ENCODE assay signal across 7 mouse cellular contexts in the genomic region with DNA sequence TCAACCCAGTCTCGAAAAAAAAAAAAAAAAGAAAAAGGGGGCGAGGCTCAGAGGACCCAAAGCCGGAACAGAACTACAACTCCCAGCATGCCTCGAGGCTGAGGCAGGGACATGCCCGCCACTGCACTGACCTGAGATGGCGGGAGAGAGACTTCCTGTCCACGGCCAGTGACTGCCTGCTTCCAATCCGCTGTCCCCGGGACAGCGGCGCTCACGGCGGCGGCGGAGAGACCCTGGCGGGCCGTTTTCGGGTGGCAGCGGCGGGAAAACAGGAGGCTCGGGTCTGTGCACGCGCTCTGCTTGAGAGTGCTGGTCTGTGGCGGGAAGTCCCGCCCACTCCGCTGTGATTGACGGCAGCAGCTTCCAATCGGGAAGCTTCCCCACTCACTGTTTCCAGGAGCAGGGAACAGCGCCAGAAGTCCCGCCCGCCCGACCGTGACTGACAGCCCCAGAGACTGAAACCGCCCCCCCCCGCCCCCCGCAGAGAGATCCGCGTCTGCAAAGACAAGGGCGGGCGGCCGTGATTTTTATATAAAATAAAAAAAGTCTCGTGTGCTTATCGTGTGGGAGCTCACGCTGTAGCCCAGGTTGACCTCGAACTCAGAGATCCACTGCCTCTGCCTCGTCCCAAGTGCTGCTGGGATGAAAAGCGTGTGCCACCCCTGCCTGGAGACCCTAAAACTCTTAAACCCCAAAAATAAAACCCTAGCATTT. TPM values are rescaled to one million over a fixed set of nuclear protein-coding genes. Genes with fewer than 3 reads are reported as not detected.
DNase-seq lines count a peak whose midpoint lies in the region; ATAC-seq lines count a peak whose summit lies in the region.

No protein-coding gene starts in this region.

- no peaks in the 10 kb centered on the region for H3K27me3 ChIP-seq in intestine, embryonic 15.5 days (replicated peaks)
- H3K27me3 ChIP-seq in midbrain, embryonic 10.5 days (ENCODE audit: low read depth, poor library complexity, severe bottlenecking): no peaks in the 10 kb centered on the region

- H3K36me3 ChIP-seq in intestine, embryonic 15.5 days: no peaks in the 10 kb centered on the region
- no peaks in the 10 kb centered on the region for H3K36me3 ChIP-seq in midbrain, embryonic 10.5 days

- H3K4me1 ChIP-seq in intestine, embryonic 15.5 days (replicated peaks): no peaks in the 10 kb centered on the region
- H3K4me1 ChIP-seq in midbrain, embryonic 10.5 days: peaks cover 5% of the 10 kb centered on the region

- intact Hi-C loops in gastrocnemius, postnatal 36 days (cut with DNase I): no loop called here
- intact Hi-C loops in left cerebral cortex, postnatal 25 days (cut with DNase I): loop anchor here (1.0 kb wide), 1 partner anchor 33 kb away; a partner anchor contains a TSS

- peak; percentile 99 for ATAC-seq in intestine, embryonic 15.5 days

- 0% methylated on average over 47 of the region's 47 CpGs for WGBS in intestine, embryonic 15.5 days
- under 1% methylated on average over 47 of the region's 47 CpGs for WGBS in midbrain, embryonic 10.5 days

- H3K4me3 ChIP-seq in intestine, embryonic 15.5 days (replicated peaks): peak overlapping the region; percentile 83
- H3K4me3 ChIP-seq in midbrain, embryonic 10.5 days: peak overlapping the region; percentile 77

- H3K9me3 ChIP-seq in intestine, embryonic 15.5 days: no peaks in the 10 kb centered on the region
- H3K9me3 ChIP-seq in midbrain, embryonic 10.5 days (replicated peaks): no peaks in the 10 kb centered on the region

- H3K9ac ChIP-seq in intestine, embryonic 15.5 days: peak overlapping the region; percentile 93

- peak overlapping the region; percentile 96 for H3K27ac ChIP-seq in intestine, embryonic 15.5 days
- H3K27ac ChIP-seq in midbrain, embryonic 10.5 days (replicated peaks): peak overlapping the region; percentile 97

- peak; percentile 98 for DNase-seq in adrenal gland, adult 2 months
- peak; percentile 91 for DNase-seq in embryo, embryonic 11.5 days (ENCODE audit: low read depth, low spot score)
- DNase-seq in gastrocnemius, postnatal 36 days: peak; percentile 98 to 100
- peak; percentile 99 for DNase-seq in left cerebral cortex, postnatal 25 days (ENCODE audit: low spot score in 2 of 2)
- DNase-seq in midbrain, embryonic 10.5 days (ENCODE audit: low spot score): peak; percentile 96
- peak; percentile 100 for DNase-seq in right cerebral cortex, postnatal 4 days

- H3K4me2 ChIP-seq in intestine, embryonic 15.5 days (replicated peaks): peak overlapping the region; percentile 73

RNA-seq across cellular contexts. Expression of a gene that starts 33.1 kb away (rescaled TPM):
- 100 to 1,000 TPM; 118 to 121 TPM for total RNA-seq in adrenal gland, adult 2 months (2021)
- 28.8 and 33.5 TPM in 2 replicates for polyA plus RNA-seq in adrenal gland, adult 2 months (2012; rRNA removed)
- 10 to 100 TPM; 70.1 to 72.1 TPM for total RNA-seq in gastrocnemius, postnatal 36 days (2021)
- polyA plus RNA-seq in intestine, embryonic 15.5 days (2015; fragmentation: Nextera tagmentation; extraction: Ambion mirVana): 37.7 and 43.5 TPM in 2 replicates
- 100 to 1,000 TPM; 185 to 203 TPM for total RNA-seq in left cerebral cortex, postnatal 25 days (2021)
- polyA plus RNA-seq in midbrain, embryonic 10.5 days (2016; fragmentation: Nextera tagmentation; extraction: Ambion mirVana): 67.4 TPM in 2 replicates

RNA-seq across cellular contexts. Expression of a gene that starts 42.0 kb away (rescaled TPM):
- not detected for total RNA-seq in adrenal gland, adult 2 months (2021)
- not detected in 2 replicates for polyA plus RNA-seq in adrenal gland, adult 2 months (2012; rRNA removed)
- not detected for total RNA-seq in gastrocnemius, postnatal 36 days (2021)
- polyA plus RNA-seq in intestine, embryonic 15.5 days (2015; fragmentation: Nextera tagmentation; extraction: Ambion mirVana): 0.14 and 0.19 TPM in 2 replicates
- total RNA-seq in left cerebral cortex, postnatal 25 days (2021): not detected
- polyA plus RNA-seq in midbrain, embryonic 10.5 days (2016; fragmentation: Nextera tagmentation; extraction: Ambion mirVana): not detected in 2 replicates

Comparison
In these comparisons a context has a peak if more than half of its experiments do, and no peak if none do; other contexts are left out.
1. Peak in every context shown above with its lines: DNase-seq, ATAC-seq, H3K4me3 ChIP-seq and H3K27ac ChIP-seq.